In the genomic region with DNA sequence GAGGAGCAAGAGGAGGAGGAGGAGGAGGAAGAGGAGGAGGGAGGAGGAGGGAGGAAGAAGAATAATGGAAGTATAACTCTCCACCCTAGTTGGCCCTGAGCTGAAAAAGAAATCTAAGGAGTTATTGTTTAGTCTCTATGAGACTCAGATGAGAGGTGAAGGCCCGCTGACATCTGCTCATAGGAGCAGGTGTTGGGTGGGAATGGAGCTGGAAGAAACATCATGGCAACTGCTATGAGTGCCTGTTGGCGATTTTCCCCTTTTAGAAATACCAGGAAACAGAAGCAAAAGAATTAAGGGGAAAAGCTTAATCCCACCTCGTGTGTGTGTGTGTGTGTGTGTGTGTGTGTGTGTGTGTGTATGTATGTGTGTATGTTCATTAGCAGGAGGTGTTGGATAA, we compare ENCODE assay signal across 19 mouse cellular contexts.
"Had no signal": no experiment of that assay in that cellular context is flagged by ENCODE, and none has a peak within 500 bp of the region (broad histone marks: within the 10 kb centered on the region; RNA-seq: fewer than 3 reads in every experiment).

No protein-coding gene starts in this region.

- H3K4me3 ChIP-seq: liver, embryonic 15.5 days; lung, embryonic 15.5 days; megakaryocyte, embryonic 14.5 days; midbrain, embryonic 13.5 days; midbrain, embryonic 15.5 days; neural tube, embryonic 13.5 days; neural tube, embryonic 15.5 days had no signal

- DNase-seq: liver, postnatal 0 days; lung, adult 2 months; lung, postnatal 14 days; lung, postnatal 36 days; retina, postnatal 1 day; right cerebral cortex, adult 18-20 months; right cerebral cortex, postnatal 25 days; right cerebral cortex, postnatal 4 days; thymus, adult 18-20 months; thymus, postnatal 14 days; thymus, postnatal 36 days had no signal

- H3K27ac ChIP-seq: liver, embryonic 15.5 days; lung, embryonic 15.5 days; macrophage; midbrain, embryonic 13.5 days; midbrain, embryonic 15.5 days; neural tube, embryonic 13.5 days; neural tube, embryonic 15.5 days had no signal

- H3K27me3 ChIP-seq: liver, embryonic 15.5 days; megakaryocyte, embryonic 14.5 days; midbrain, embryonic 13.5 days; midbrain, embryonic 15.5 days; neural tube, embryonic 13.5 days; neural tube, embryonic 15.5 days had no signal

- H3K9ac ChIP-seq: liver, embryonic 15.5 days; liver, postnatal 0 days; lung, embryonic 15.5 days; midbrain, embryonic 13.5 days; midbrain, embryonic 15.5 days; neural tube, embryonic 13.5 days; neural tube, embryonic 15.5 days had no signal

- H3K36me3 ChIP-seq: liver, embryonic 15.5 days; lung, embryonic 15.5 days; midbrain, embryonic 13.5 days; midbrain, embryonic 15.5 days; neural tube, embryonic 13.5 days; neural tube, embryonic 15.5 days had no signal
